Comparison of ENCODE assay signal across 9 mouse cellular contexts in the genomic region with DNA sequence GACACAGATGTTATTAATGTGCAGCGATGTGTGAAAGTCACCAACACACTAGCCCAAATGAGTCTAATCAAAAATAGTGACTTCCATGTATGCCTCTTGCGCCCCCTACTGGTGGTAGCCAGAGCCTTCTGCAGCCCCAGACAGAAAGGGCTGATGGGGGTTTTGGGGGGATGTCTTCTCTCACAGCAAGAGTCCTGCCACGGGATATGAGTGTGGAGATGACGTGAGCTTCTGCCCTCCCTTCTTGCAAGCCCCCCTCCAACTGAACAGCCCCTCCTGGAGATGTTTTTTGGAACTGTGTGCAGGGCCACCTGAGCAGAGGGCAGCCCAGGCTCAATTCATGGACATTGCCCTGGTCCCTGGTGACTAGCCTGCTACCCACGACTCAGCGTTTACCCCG. TPM values are rescaled to one million over a fixed set of nuclear protein-coding genes. Genes with fewer than 3 reads are reported as not detected.
A peak's percentile ranks its signal among the peaks of the same experiment; 100 is the strongest.
DNase-seq lines count a peak whose midpoint lies in the region; ATAC-seq and TF ChIP-seq lines count a peak whose summit lies in the region.
"Had no signal": no experiment of that assay in that cellular context is flagged by ENCODE, and none has a peak within 500 bp of the region (broad histone marks: within the 10 kb centered on the region; RNA-seq: fewer than 3 reads in every experiment).

No protein-coding gene starts in this region.

- no peaks in the 10 kb centered on the region for H3K9me3 ChIP-seq in liver, embryonic 12.5 days (replicated peaks)
- H3K9me3 ChIP-seq: stomach, embryonic 15.5 days had no signal

- peaks cover 81% of the 10 kb centered on the region for H3K27me3 ChIP-seq in liver, embryonic 12.5 days (replicated peaks)
- H3K27me3 ChIP-seq: stomach, embryonic 15.5 days had no signal

- H3K4me1 ChIP-seq in liver, embryonic 12.5 days: no peaks in the 10 kb centered on the region
- H3K4me1 ChIP-seq in olfactory bulb, adult 2 months (ENCODE audit: control insufficient read depth, insufficient read depth, low read length): 0 out of 2 replicates have a peak, but pooled peaks cover 3% of the 10 kb centered on the region

- no peak overlapping the region for H3K4me3 ChIP-seq in liver, embryonic 12.5 days
- no peak overlapping the region for H3K4me3 ChIP-seq in olfactory bulb, adult 2 months (ENCODE audit: insufficient read depth, low read depth, low read length)
- H3K4me3 ChIP-seq: stomach, embryonic 15.5 days had no signal

- no peaks in the 10 kb centered on the region for H3K36me3 ChIP-seq in liver, embryonic 12.5 days
- H3K36me3 ChIP-seq: stomach, embryonic 15.5 days had no signal

- 0 out of 2 replicates have a peak, but pooled peaks have one; percentile 35 for ATAC-seq in liver, embryonic 12.5 days

- no peak overlapping the region for H3K27ac ChIP-seq in liver, embryonic 12.5 days
- H3K27ac ChIP-seq in olfactory bulb, adult 2 months (ENCODE audit: insufficient read depth, low read depth, low read length): no peak overlapping the region
- H3K27ac ChIP-seq: stomach, embryonic 15.5 days had no signal

- H3K9ac ChIP-seq in liver, embryonic 12.5 days: no peak overlapping the region
- H3K9ac ChIP-seq: stomach, embryonic 15.5 days had no signal

- peak; percentile 63 for TF ChIP-seq CTCF in olfactory bulb, adult 2 months (IDR thresholded peaks at IDR 0.05; ENCODE audit: insufficient read depth, low read depth, low read length)

- no peak overlapping the region for H3K4me2 ChIP-seq in liver, embryonic 12.5 days
- H3K4me2 ChIP-seq: stomach, embryonic 15.5 days had no signal

- DNase-seq in urinary bladder, adult 18-20 months (ENCODE audit: low spot score in 2 of 2): peak; percentile 50 to 69
- no peak for DNase-seq in urinary bladder, postnatal 10 days (ENCODE audit: low spot score)
- DNase-seq in cerebellum, adult 11 months: peak; percentile 39
- DNase-seq in frontal cortex, adult 2 months (ENCODE audit: extremely low spot score in 1 of 2, low spot score in 1 of 2): peak; percentile 29 to 84
- peak; percentile 84 for DNase-seq in kidney, adult 9 months
- DNase-seq in urinary bladder, adult 2 months (ENCODE audit: low spot score): peak; percentile 61

- WGBS in liver, embryonic 12.5 days (ENCODE audit: insufficient replicate concordance): 11% methylated on average over 7 of the region's 7 CpGs
- WGBS in olfactory bulb, adult 2 months: 20% methylated on average over 7 of the region's 7 CpGs

- TF ChIP-seq POLR2A in olfactory bulb, adult 2 months (IDR thresholded peaks at IDR 0.05; ENCODE audit: insufficient read depth, low read depth, low read length): no peak

RNA-seq across cellular contexts. Expression of gene Rab20, which starts 7.6 kb away (rescaled TPM):
- polyA plus RNA-seq in frontal cortex, adult 2 months (2012; rRNA removed): 2.0 TPM in 2 replicates
- polyA plus RNA-seq in liver, embryonic 12.5 days (2016; fragmentation: Nextera tagmentation; extraction: Ambion mirVana): 3.8 and 3.9 TPM in 2 replicates
- not detected in 2 replicates for polyA plus RNA-seq in olfactory bulb, adult 2 months (2012; ENCODE audit: insufficient read depth, insufficient read length, low replicate concordance, missing spikeins)
- polyA plus RNA-seq in urinary bladder, adult 2 months (2012; rRNA removed): 24.9 and 29.8 TPM in 2 replicates

RNA-seq across cellular contexts. Expression of gene Naxd, which starts 11.2 kb away (rescaled TPM):
- 107 and 109 TPM in 2 replicates for polyA plus RNA-seq in frontal cortex, adult 2 months (2012; rRNA removed)
- 44.6 and 52.1 TPM in 2 replicates for polyA plus RNA-seq in liver, embryonic 12.5 days (2016; fragmentation: Nextera tagmentation; extraction: Ambion mirVana)
- not detected in 2 replicates for polyA plus RNA-seq in olfactory bulb, adult 2 months (2012; ENCODE audit: insufficient read depth, insufficient read length, low replicate concordance, missing spikeins)
- 120 and 154 TPM in 2 replicates for polyA plus RNA-seq in urinary bladder, adult 2 months (2012; rRNA removed)
